Mouse (Mus musculus) intestine, postnatal 0 days (tissue): ENCODE measurements around the gene Selenov. TPM values are rescaled to one million over a fixed set of nuclear protein-coding genes. Genes with fewer than 3 reads are reported as not detected.
A peak's percentile ranks its signal among the peaks of the same experiment; 100 is the strongest.

Experiments used
- ATAC-seq: fragments of 200-750 bp; cut with Nextera tagmentation; 2 replicates; pipeline ENCODE4 v1.8.0; 2017; ENCODE audit warnings: mild to moderate bottlenecking, moderate TSS enrichment, moderate library complexity
- H3K27ac ChIP-seq: fragments of 300-500 bp; sonication (generic); 2 replicates; pipeline ENCODE4 v1.5.1; 2014; ENCODE audit warnings: mild to moderate bottlenecking, low read depth, low read length, moderate library complexity
- H3K27me3 ChIP-seq: fragments of 300-500 bp; sonication (generic); replicated peaks from 2 replicates; pipeline ENCODE4 v1.6.1; 2014; ENCODE audit warnings: low read length, mixed read lengths; ENCODE audit not compliant: control insufficient read depth, insufficient read depth
- H3K36me3 ChIP-seq: fragments of 300-500 bp; sonication (generic); 2 replicates; pipeline ENCODE4 v1.6.1; 2014; ENCODE audit warnings: mild to moderate bottlenecking, moderate library complexity; ENCODE audit not compliant: control insufficient read depth, insufficient read depth
- H3K4me1 ChIP-seq: fragments of 300-500 bp; sonication (generic); replicated peaks from 2 replicates; pipeline ENCODE4 v1.6.1; 2014; ENCODE audit warnings: antibody characterized with exemption, low read length, mixed read lengths; ENCODE audit not compliant: control insufficient read depth, insufficient read depth
- H3K4me2 ChIP-seq: fragments of 300-500 bp; sonication (generic); replicated peaks from 2 replicates; pipeline ENCODE4 v1.6.1; 2014; ENCODE audit warnings: low read depth, mild to moderate bottlenecking, moderate library complexity
- H3K4me3 ChIP-seq: fragments of 300-500 bp; sonication (generic); 2 replicates; pipeline ENCODE4 v1.5.1; 2014; ENCODE audit warnings: low read depth, low read length
- H3K9ac ChIP-seq: fragments of 300-500 bp; sonication (generic); 2 replicates; pipeline ENCODE4 v1.6.1; 2014; ENCODE audit warnings: mild to moderate bottlenecking, low read depth, low read length
- H3K9me3 ChIP-seq: fragments of 300-500 bp; sonication (generic); 2 replicates; pipeline ENCODE4 v1.6.1; 2016; ENCODE audit warnings: mixed run types; ENCODE audit not compliant: control insufficient read depth
- CTCF ChIP-seq: sonication (generic); IDR thresholded peaks from 2 replicates; pipeline ENCODE4 v1.5.1; 2016; ENCODE audit warnings: low read depth, mild to moderate bottlenecking, control low read depth, antibody characterized with exemption, moderate library complexity
- WGBS: fragments of 180-500 bp; shearing (Covaris S2); extraction: QIAGEN DNeasy Blood & Tissue Kit; methylation state at CpG from one replicate; pipeline ENCODE4 v1.1.7; 2014; 5-methylcytosine and 5-hydroxymethylcytosine counted together
- polyA plus RNA-seq: library from polyadenylated mRNA; unstranded; fragments of >200 nt; fragmentation: Nextera tagmentation; extraction: Ambion mirVana; gene quantifications from 2 replicates; pipeline ENCODE4 v1.2.1, GENCODE M21; 2015

The Selenov gene
- polyA plus RNA-seq, 1 experiment from 2014 or later, result not detected

GRCm38 (mm10) chr7:28277237-28277614, 13.8 kb downstream of the Selenov start:
- Histone ChIP-seq H3K36me3 (peaks cover 4% of the 10 kb centered on the region; the same call in 1 of the 2 replicates), H3K9me3 (no peaks in the 10 kb centered on the region), H3K4me3 (peak overlapping the region; percentile 68; the same call in 1 of the 2 replicates), H3K4me2 (peak overlapping the region; percentile 90), H3K4me1 (0 out of 2 replicates have a peak, but pooled peaks cover 5% of the 10 kb centered on the region), H3K9ac (no peak overlapping the region), H3K27ac (no peak overlapping the region), H3K27me3 (no peaks in the 10 kb centered on the region)
- WGBS, result 55% methylated on average over 8 of the region's 8 CpGs
- no peak for ATAC-seq
- no peak for TF ChIP-seq CTCF

GRCm38 (mm10) chr7:28271761-28272160, 19.2 kb downstream of the Selenov start:
- Histone ChIP-seq H3K9me3 (no peaks in the 10 kb centered on the region), H3K4me1 (no peaks in the 10 kb centered on the region), H3K27me3 (no peaks in the 10 kb centered on the region), H3K36me3 (peaks cover 4% of the 10 kb centered on the region; the same call in 1 of the 2 replicates), H3K4me2 (no peak overlapping the region), H3K4me3 (no peak overlapping the region), H3K9ac (no peak overlapping the region), H3K27ac (no peak overlapping the region)
- WGBS, result 72% methylated on average over 3 of the region's 3 CpGs
- no peak for ATAC-seq
- peak; percentile 34; the same call in 1 of the 2 replicates for TF ChIP-seq CTCF

GRCm38 (mm10) chr7:28269355-28269754, 21.6 kb downstream of the Selenov start:
- H3K4me1 ChIP-seq, result no peaks in the 10 kb centered on the region
- H3K9me3 ChIP-seq, result no peaks in the 10 kb centered on the region
- no peaks in the 10 kb centered on the region for H3K27me3 ChIP-seq
- no peak overlapping the region for H3K4me3 ChIP-seq
- 96% methylated on average over 12 of the region's 12 CpGs for WGBS
- peaks cover 4% of the 10 kb centered on the region; the same call in 1 of the 2 replicates for H3K36me3 ChIP-seq
- H3K4me2 ChIP-seq, result no peak overlapping the region
- H3K27ac ChIP-seq, result no peak overlapping the region
- ATAC-seq, result no peak
- peak; percentile 47 for TF ChIP-seq CTCF
- no peak overlapping the region for H3K9ac ChIP-seq

- Histone ChIP-seq H3K4me3 (peak overlapping the region; percentile 73), H3K36me3 (peaks cover 4% of the 10 kb centered on the region; the same call in 1 of the 2 replicates), H3K4me1 (no peaks in the 10 kb centered on the region), H3K9ac (peak overlapping the region; percentile 82), H3K9me3 (no peaks in the 10 kb centered on the region), H3K4me2 (peak overlapping the region; percentile 89), H3K27me3 (no peaks in the 10 kb centered on the region), H3K27ac (peak overlapping the region; percentile 73; the same call in 1 of the 2 replicates)
- WGBS, result 25% methylated on average over 16 of the region's 16 CpGs
- TF ChIP-seq CTCF, result no peak
- ATAC-seq, result no peak
Measured at GRCm38 (mm10) chr7:28268576-28268975, 22.4 kb downstream of the Selenov start.

- Histone ChIP-seq H3K9ac (peak overlapping the region; percentile 82), H3K27ac (peak overlapping the region; percentile 73), H3K36me3 (peaks cover 3% of the 10 kb centered on the region; the same call in 1 of the 2 replicates), H3K4me3 (peak overlapping the region; percentile 73), H3K4me1 (no peaks in the 10 kb centered on the region), H3K4me2 (peak overlapping the region; percentile 89), H3K27me3 (no peaks in the 10 kb centered on the region), H3K9me3 (no peaks in the 10 kb centered on the region)
- under 1% methylated on average over 60 of the region's 62 CpGs for WGBS
- no peak for TF ChIP-seq CTCF
- peak; percentile 62 for ATAC-seq
Measured at GRCm38 (mm10) chr7:28268042-28268531, 22.9 kb downstream of the Selenov start.

- no peaks in the 10 kb centered on the region for H3K36me3 ChIP-seq
- peak within 1 kb of the TSS; percentile 89 for H3K4me2 ChIP-seq
- H3K27me3 ChIP-seq, result no peaks in the 10 kb centered on the region
- TF ChIP-seq CTCF, result peak; percentile 36
- no peaks in the 10 kb centered on the region for H3K9me3 ChIP-seq
- no peaks in the 10 kb centered on the region for H3K4me1 ChIP-seq
- H3K9ac ChIP-seq, result peak within 1 kb of the TSS; percentile 82
- ATAC-seq, result peak; percentile 65
- H3K27ac ChIP-seq, result peak within 1 kb of the TSS; percentile 73
- peak within 1 kb of the TSS; percentile 73 for H3K4me3 ChIP-seq
- WGBS, result 7% methylated on average over 57 of the region's 57 CpGs
Measured at GRCm38 (mm10) chr7:28267129-28268041, 23.6 kb downstream of the Selenov start, which contains the start of gene Eid2. TSS of gene Eid2 (plus strand) at chr7:28267881.
